Mouse (Mus musculus) cerebral cortex, adult 2 months (tissue): ENCODE measurements around the gene Tspan9.

Source experiments
- WGBS: fragments of 180-500 bp; shearing (Covaris S2); methylation state at CpG from one replicate; pipeline ENCODE4 v1.1.7; 2018; 5-methylcytosine and 5-hydroxymethylcytosine counted together

Gene Tspan9

GRCm38 (mm10) chr6:127981176-127981575, 162.2 kb downstream of the Tspan9 start:
- 26% methylated on average over 8 of the region's 8 CpGs for WGBS

GRCm38 (mm10) chr6:127980381-127981045, 162.9 kb downstream of the Tspan9 start:
- WGBS: 59% methylated on average over 11 of the region's 11 CpGs

- WGBS: 95% methylated on average over 5 of the region's 5 CpGs
Measured at GRCm38 (mm10) chr6:127979831-127980230, 163.6 kb downstream of the Tspan9 start.

- 66% methylated on average over 20 of the region's 20 CpGs for WGBS
Measured at GRCm38 (mm10) chr6:127978941-127979340, 164.5 kb downstream of the Tspan9 start.

- 88% methylated on average over 6 of the region's 6 CpGs for WGBS
Measured at GRCm38 (mm10) chr6:127976695-127977094, 166.7 kb downstream of the Tspan9 start.

- 55% methylated on average over 9 of the region's 9 CpGs for WGBS
Measured at GRCm38 (mm10) chr6:127974000-127974399, 169.4 kb downstream of the Tspan9 start.

GRCm38 (mm10) chr6:127973553-127973952, 169.8 kb downstream of the Tspan9 start:
- 65% methylated on average over 6 of the region's 6 CpGs for WGBS

- WGBS: 87% methylated on average over 5 of the region's 5 CpGs
Measured at GRCm38 (mm10) chr6:127971931-127972330, 171.5 kb downstream of the Tspan9 start.

- WGBS: 78% methylated on average over 5 of the region's 5 CpGs
Measured at GRCm38 (mm10) chr6:127970848-127971247, 172.5 kb downstream of the Tspan9 start.

- WGBS: 14% methylated on average over 7 of the region's 7 CpGs
Measured at GRCm38 (mm10) chr6:127970120-127970519, 173.3 kb downstream of the Tspan9 start.

GRCm38 (mm10) chr6:127969709-127970108, 173.7 kb downstream of the Tspan9 start:
- 74% methylated on average over 7 of the region's 7 CpGs for whole genome bisulfite sequencing

- WGBS: 45% methylated on average over 8 of the region's 8 CpGs
Measured at GRCm38 (mm10) chr6:127965497-127965896, 177.9 kb downstream of the Tspan9 start.

- WGBS: 95% methylated on average over 1 of the region's 1 CpGs
Measured at GRCm38 (mm10) chr6:127960203-127960602, 183.2 kb downstream of the Tspan9 start.

- WGBS: 86% methylated on average over 5 of the region's 5 CpGs
Measured at GRCm38 (mm10) chr6:127956172-127956571, 187.2 kb downstream of the Tspan9 start.

GRCm38 (mm10) chr6:127953071-127953470, 190.3 kb downstream of the Tspan9 start:
- WGBS: 74% methylated on average over 4 of the region's 4 CpGs

GRCm38 (mm10) chr6:127949885-127950284, 193.5 kb downstream of the Tspan9 start:
- 87% methylated on average over 7 of the region's 7 CpGs for WGBS

- 92% methylated on average over 9 of the region's 9 CpGs for WGBS
Measured at GRCm38 (mm10) chr6:127948656-127949055, 194.7 kb downstream of the Tspan9 start.

- 47% methylated on average over 9 of the region's 9 CpGs for WGBS
Measured at GRCm38 (mm10) chr6:127945725-127946124, 197.7 kb downstream of the Tspan9 start.

GRCm38 (mm10) chr6:127942421-127942820, 201.0 kb downstream of the Tspan9 start:
- WGBS: 90% methylated on average over 8 of the region's 8 CpGs

- WGBS: 85% methylated on average over 3 of the region's 3 CpGs
Measured at GRCm38 (mm10) chr6:127935105-127935504, 208.3 kb downstream of the Tspan9 start.

GRCm38 (mm10) chr6:127933841-127934240, 209.6 kb downstream of the Tspan9 start:
- 75% methylated on average over 5 of the region's 5 CpGs for WGBS

- 50% methylated on average over 5 of the region's 5 CpGs for WGBS
Measured at GRCm38 (mm10) chr6:127932697-127933096, 210.7 kb downstream of the Tspan9 start.

- 76% methylated on average over 5 of the region's 5 CpGs for WGBS
Measured at GRCm38 (mm10) chr6:127928682-127929081, 214.7 kb downstream of the Tspan9 start.

GRCm38 (mm10) chr6:127925915-127926314, 217.5 kb downstream of the Tspan9 start:
- 32% methylated on average over 9 of the region's 9 CpGs for WGBS
